In genomic region chr7:140908634-140909107, GRCm38 (mm10) we compare ENCODE assay signal across 8 mouse cellular contexts. TPM values are rescaled to one million over a fixed set of nuclear protein-coding genes. Genes with fewer than 3 reads are reported as not detected.
DNase-seq lines count a peak whose midpoint lies in the region; ATAC-seq and TF ChIP-seq lines count a peak whose summit lies in the region.

No protein-coding gene starts in this region.

- peak; percentile 79 for TF ChIP-seq CTCF in embryonic fibroblast, embryonic 13.5 days (IDR thresholded peaks at IDR 0.05; ENCODE audit: borderline replicate concordance, insufficient read depth, low read length)

- peak; percentile 94 for ATAC-seq in CD4-positive, CD25-positive, alpha-beta regulatory T cell, adult 4 months
- peak; percentile 74 for ATAC-seq in heart, embryonic 12.5 days (ENCODE audit: insufficient number of reproducible peaks, low FRiP score)
- ATAC-seq in kidney, embryonic 15.5 days (replicated peaks; ENCODE audit: low FRiP score): peak; percentile 86
- ATAC-seq in liver, embryonic 13.5 days (ENCODE audit: low read depth): peak; percentile 52

- H3K36me3 ChIP-seq in heart, embryonic 12.5 days: no peaks in the 10 kb centered on the region
- no peaks in the 10 kb centered on the region for H3K36me3 ChIP-seq in kidney, embryonic 15.5 days
- no peaks in the 10 kb centered on the region for H3K36me3 ChIP-seq in liver, embryonic 13.5 days

- 2% methylated on average over 19 of the region's 19 CpGs for WGBS in heart, embryonic 12.5 days
- WGBS in kidney, embryonic 15.5 days: 1% methylated on average over 19 of the region's 19 CpGs
- WGBS in liver, embryonic 13.5 days (ENCODE audit: insufficient replicate concordance): 2% methylated on average over 19 of the region's 19 CpGs

- no peak for TF ChIP-seq POLR2A in embryonic fibroblast, embryonic 13.5 days (IDR thresholded peaks at IDR 0.05; ENCODE audit: low read depth, low read length)

- H3K4me3 ChIP-seq in embryonic fibroblast, embryonic 13.5 days (ENCODE audit: insufficient read depth, low read length): peak overlapping the region; percentile 33
- H3K4me3 ChIP-seq in heart, embryonic 12.5 days: peak overlapping the region; percentile 48
- peak overlapping the region; percentile 46 for H3K4me3 ChIP-seq in kidney, embryonic 15.5 days (replicated peaks)
- H3K4me3 ChIP-seq in liver, embryonic 13.5 days (replicated peaks): peak overlapping the region; percentile 37

- H3K27ac ChIP-seq in embryonic fibroblast, embryonic 13.5 days (ENCODE audit: insufficient read depth, low read length): no peak overlapping the region
- H3K27ac ChIP-seq in heart, embryonic 12.5 days (ENCODE audit: poor library complexity, severe bottlenecking): no peak overlapping the region
- peak overlapping the region; percentile 43; the same call in 1 of the 2 replicates for H3K27ac ChIP-seq in kidney, embryonic 15.5 days
- peak overlapping the region; percentile 71 for H3K27ac ChIP-seq in liver, embryonic 13.5 days

- H3K4me2 ChIP-seq in heart, embryonic 12.5 days: peak overlapping the region; percentile 82
- peak overlapping the region; percentile 86 for H3K4me2 ChIP-seq in kidney, embryonic 15.5 days
- peak overlapping the region; percentile 60 for H3K4me2 ChIP-seq in liver, embryonic 13.5 days

- H3K9ac ChIP-seq in heart, embryonic 12.5 days: peak overlapping the region; percentile 67
- peak overlapping the region; percentile 29; the same call in 1 of the 2 replicates for H3K9ac ChIP-seq in kidney, embryonic 15.5 days
- H3K9ac ChIP-seq in liver, embryonic 13.5 days: peak overlapping the region; percentile 7; the same call in 1 of the 2 replicates

- no peaks in the 10 kb centered on the region for H3K4me1 ChIP-seq in embryonic fibroblast, embryonic 13.5 days (ENCODE audit: control insufficient read depth, insufficient read depth, low read length)
- H3K4me1 ChIP-seq in heart, embryonic 12.5 days (replicated peaks): no peaks in the 10 kb centered on the region
- H3K4me1 ChIP-seq in kidney, embryonic 15.5 days: peaks cover 19% of the 10 kb centered on the region
- peaks cover 20% of the 10 kb centered on the region for H3K4me1 ChIP-seq in liver, embryonic 13.5 days (replicated peaks)

- no peaks in the 10 kb centered on the region for H3K9me3 ChIP-seq in heart, embryonic 12.5 days (replicated peaks)
- no peaks in the 10 kb centered on the region for H3K9me3 ChIP-seq in kidney, embryonic 15.5 days (replicated peaks)
- no peaks in the 10 kb centered on the region for H3K9me3 ChIP-seq in liver, embryonic 13.5 days (replicated peaks)

- DNase-seq in brain, adult 2 months (ENCODE audit: low read depth, low spot score): peak; percentile 77
- DNase-seq in liver, embryonic 13.5 days: peak; percentile 48
- peak; percentile 82 for DNase-seq in naive thymus-derived CD4-positive, alpha-beta T cell, adult 2 months (ENCODE audit: low read depth)
- DNase-seq in spleen, postnatal 4 days (ENCODE audit: low spot score in 2 of 2): peak; percentile 61 to 86

- 0 out of 2 replicates have a peak, but pooled peaks cover 16% of the 10 kb centered on the region for H3K27me3 ChIP-seq in heart, embryonic 12.5 days (replicated peaks)
- no peaks in the 10 kb centered on the region for H3K27me3 ChIP-seq in kidney, embryonic 15.5 days
- H3K27me3 ChIP-seq in liver, embryonic 13.5 days: 0 out of 2 replicates have a peak, but pooled peaks cover 3% of the 10 kb centered on the region

RNA-seq across cellular contexts. Expression of gene Cox8b, which starts 8.4 kb away (rescaled TPM):
- not detected for polyA plus RNA-seq in CD4-positive, CD25-positive, alpha-beta regulatory T cell, adult 4 months (2017; shearing (Covaris generic))
- polyA plus RNA-seq in embryonic fibroblast, embryonic 13.5 days (2011; ENCODE audit: insufficient read length, low read depth, missing spikeins): not detected in 2 replicates
- 93.0 and 102 TPM in 2 replicates for polyA plus RNA-seq in heart, embryonic 12.5 days (2016; fragmentation: Nextera tagmentation; extraction: Ambion mirVana)
- polyA plus RNA-seq in kidney, embryonic 15.5 days (2015; fragmentation: Nextera tagmentation; extraction: Ambion mirVana): 3.9 and 4.8 TPM in 2 replicates
- polyA plus RNA-seq in liver, embryonic 13.5 days (2015; fragmentation: Nextera tagmentation; extraction: Ambion mirVana): 0.33 and 1.3 TPM in 2 replicates

RNA-seq across cellular contexts. Expression of gene Nlrp6, which starts 12.0 kb away (rescaled TPM):
- polyA plus RNA-seq in CD4-positive, CD25-positive, alpha-beta regulatory T cell, adult 4 months (2017; shearing (Covaris generic)): not detected
- polyA plus RNA-seq in embryonic fibroblast, embryonic 13.5 days (2011; ENCODE audit: insufficient read length, low read depth, missing spikeins): not detected in 2 replicates
- polyA plus RNA-seq in heart, embryonic 12.5 days (2016; fragmentation: Nextera tagmentation; extraction: Ambion mirVana): 0.23 TPM in 1 of 2 replicates, not detected in the other
- polyA plus RNA-seq in kidney, embryonic 15.5 days (2015; fragmentation: Nextera tagmentation; extraction: Ambion mirVana): 1.1 and 1.2 TPM in 2 replicates
- polyA plus RNA-seq in liver, embryonic 13.5 days (2015; fragmentation: Nextera tagmentation; extraction: Ambion mirVana): 1.6 and 2.4 TPM in 2 replicates

RNA-seq across cellular contexts. Expression of gene Sirt3, which starts 26.6 kb away (rescaled TPM):
- 10 to 100 TPM in 1 of 2 experiments, 1 to 10 TPM in 1; 9.4 to 12.6 TPM for polyA plus RNA-seq in CD4-positive, CD25-positive, alpha-beta regulatory T cell, adult 4 months (2017; shearing (Covaris generic))
- polyA plus RNA-seq in embryonic fibroblast, embryonic 13.5 days (2011; ENCODE audit: insufficient read length, low read depth, missing spikeins): 7.6 and 8.2 TPM in 2 replicates
- polyA plus RNA-seq in heart, embryonic 12.5 days (2016; fragmentation: Nextera tagmentation; extraction: Ambion mirVana): 40.9 and 41.6 TPM in 2 replicates
- polyA plus RNA-seq in kidney, embryonic 15.5 days (2015; fragmentation: Nextera tagmentation; extraction: Ambion mirVana): 32.5 and 36.3 TPM in 2 replicates
- 16.6 and 16.8 TPM in 2 replicates for polyA plus RNA-seq in liver, embryonic 13.5 days (2015; fragmentation: Nextera tagmentation; extraction: Ambion mirVana)

RNA-seq across cellular contexts. Expression of gene Psmd13, which starts 26.9 kb away (rescaled TPM):
- polyA plus RNA-seq in CD4-positive, CD25-positive, alpha-beta regulatory T cell, adult 4 months (2017; shearing (Covaris generic)): 100 to 1,000 TPM in 1 of 2 experiments, 10 to 100 TPM in 1; 94.9 to 150 TPM
- 206 and 213 TPM in 2 replicates for polyA plus RNA-seq in embryonic fibroblast, embryonic 13.5 days (2011; ENCODE audit: insufficient read length, low read depth, missing spikeins)
- polyA plus RNA-seq in heart, embryonic 12.5 days (2016; fragmentation: Nextera tagmentation; extraction: Ambion mirVana): 187 and 188 TPM in 2 replicates
- polyA plus RNA-seq in kidney, embryonic 15.5 days (2015; fragmentation: Nextera tagmentation; extraction: Ambion mirVana): 241 and 246 TPM in 2 replicates
- polyA plus RNA-seq in liver, embryonic 13.5 days (2015; fragmentation: Nextera tagmentation; extraction: Ambion mirVana): 187 and 202 TPM in 2 replicates

RNA-seq across cellular contexts. Expression of gene Pgghg, which starts 32.5 kb away (rescaled TPM):
- 10 to 100 TPM; 15.1 to 30.9 TPM for polyA plus RNA-seq in CD4-positive, CD25-positive, alpha-beta regulatory T cell, adult 4 months (2017; shearing (Covaris generic))
- polyA plus RNA-seq in embryonic fibroblast, embryonic 13.5 days (2011; ENCODE audit: insufficient read length, low read depth, missing spikeins): 14.3 and 19.1 TPM in 2 replicates
- polyA plus RNA-seq in heart, embryonic 12.5 days (2016; fragmentation: Nextera tagmentation; extraction: Ambion mirVana): 13.7 and 13.9 TPM in 2 replicates
- polyA plus RNA-seq in kidney, embryonic 15.5 days (2015; fragmentation: Nextera tagmentation; extraction: Ambion mirVana): 19.5 and 23.5 TPM in 2 replicates
- 5.0 and 5.9 TPM in 2 replicates for polyA plus RNA-seq in liver, embryonic 13.5 days (2015; fragmentation: Nextera tagmentation; extraction: Ambion mirVana)

Comparison
In these comparisons a context has a peak if more than half of its experiments do, and no peak if none do; other contexts are left out.
1. H3K27ac ChIP-seq: peak in kidney, embryonic 15.5 days (single experiment) and liver, embryonic 13.5 days (single experiment); none in embryonic fibroblast, embryonic 13.5 days (single experiment) and heart, embryonic 12.5 days (single experiment).
2. H3K9ac ChIP-seq: peak in every context shown above with its lines; median percentile 67 in heart, embryonic 12.5 days; 29 in kidney, embryonic 15.5 days; 7 in liver, embryonic 13.5 days.
3. RNA of gene Cox8b, which starts 8.4 kb away (polyA plus RNA-seq): 93.0 to 102 TPM in heart, embryonic 12.5 days; 3.9 to 4.8 TPM in kidney, embryonic 15.5 days, 0.33 to 1.3 TPM in liver, embryonic 13.5 days, not detected in CD4-positive, CD25-positive, alpha-beta regulatory T cell, adult 4 months and not detected in embryonic fibroblast, embryonic 13.5 days; every median in the first group is over 10 times any median in the second.
4. Peak in every context shown above with its lines, with median percentiles within 50 percentile points of each other: ATAC-seq, DNase-seq, H3K4me3 ChIP-seq and H3K4me2 ChIP-seq.